Mouse (Mus musculus) myocyte (in vitro differentiated cells): ENCODE measurements around the gene Sap18.
"Not testable (repeated sequence)": the region's sequence is repeated elsewhere in the genome, so short reads cannot be mapped to it uniquely, and the experiment has no call there.

Experiments
- CEBPB ChIP-seq: IDR thresholded peaks from 2 replicates; pipeline ENCODE4 v1.6.1; 2011; ENCODE audit warnings: mild to moderate bottlenecking, moderate library complexity; ENCODE audit not compliant: poor library complexity, insufficient read depth, severe bottlenecking
- E2F4 ChIP-seq: IDR thresholded peaks from one replicate; pipeline ENCODE4 v1.6.1; 2011; ENCODE audit warnings: mild to moderate bottlenecking, control low read depth, moderate library complexity; ENCODE audit not compliant: insufficient read depth
- MAX ChIP-seq: IDR thresholded peaks from one replicate; pipeline ENCODE4 v1.6.1; 2011; ENCODE audit warnings: low read depth, mild to moderate bottlenecking, control low read depth
- MYOD1 ChIP-seq, 3 experiments: IDR thresholded peaks; one replicate each; pipeline ENCODE4 v1.6.1; 2011; ENCODE audit warnings: control low read depth in 2 of 3, low read depth in 2 of 3, mild to moderate bottlenecking in 2 of 3, moderate library complexity in 1 of 3; ENCODE audit not compliant: insufficient read length in 2 of 3, control insufficient read depth in 1 of 3
- MYOG ChIP-seq, 3 experiments: IDR thresholded peaks; one replicate each; pipeline ENCODE4 v1.6.1; 2011; ENCODE audit warnings: control low read depth in 2 of 3, low read depth in 2 of 3, mild to moderate bottlenecking in 2 of 3; ENCODE audit not compliant: insufficient read length in 2 of 3, control insufficient read depth in 1 of 3, insufficient read depth in 1 of 3
- POLR2A ChIP-seq: IDR thresholded peaks from one replicate; pipeline ENCODE4 v1.6.1; 2011; ENCODE audit warnings: low read depth, mild to moderate bottlenecking, control low read depth, moderate library complexity; ENCODE audit not compliant: insufficient read length
- POLR2AphosphoS2 ChIP-seq: IDR thresholded peaks from one replicate; pipeline ENCODE4 v1.6.1; 2011; ENCODE audit warnings: low read depth, control low read depth; ENCODE audit not compliant: insufficient read length
- TCF12 ChIP-seq: IDR thresholded peaks from one replicate; pipeline ENCODE4 v1.6.1; 2011; ENCODE audit warnings: mild to moderate bottlenecking, control low read depth; ENCODE audit not compliant: poor library complexity, insufficient read depth, severe bottlenecking
- TCF3 ChIP-seq: IDR thresholded peaks from one replicate; pipeline ENCODE4 v1.6.1; 2011; ENCODE audit warnings: low read depth, control low read depth; ENCODE audit not compliant: insufficient read length

DNA sequence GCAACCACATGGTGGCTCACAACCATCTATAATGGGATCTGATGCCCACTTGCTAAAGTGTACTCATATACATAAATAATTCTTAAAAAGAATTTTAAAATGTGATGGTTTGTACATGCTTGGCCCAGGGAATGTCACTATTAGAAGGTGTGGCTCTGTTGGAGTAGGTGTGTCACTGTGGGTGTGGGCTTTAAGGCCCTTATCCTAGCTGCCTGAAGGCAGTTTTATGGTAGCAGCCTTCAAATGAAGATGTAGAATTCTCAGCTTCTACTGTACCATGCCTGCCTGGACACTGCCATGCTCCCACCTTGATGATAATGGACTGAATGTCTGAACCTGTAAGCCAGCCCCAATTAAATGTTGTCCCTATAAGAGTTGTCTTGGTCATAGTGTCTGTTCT is 47.0 kb upstream of the Sap18 start:
- TF ChIP-seq POLR2A; TCF12; MAX; CEBPB; MYOD1 (IDR thresholded peaks at IDR 0.05; ENCODE audit: control insufficient read depth in 1 of 3, insufficient read length in 2 of 3, low read depth in 2 of 3); TCF3; MYOG (IDR thresholded peaks at IDR 0.05; ENCODE audit: control insufficient read depth in 1 of 3, insufficient read depth in 1 of 3, insufficient read length in 2 of 3, low read depth in 2 of 3); E2F4; POLR2AphosphoS2: not testable (repeated sequence)
